Mouse (Mus musculus): ENCODE measurements around the gene 4930522L14Rik.
"Not testable (repeated sequence)": the region's sequence is repeated elsewhere in the genome, so short reads cannot be mapped to it uniquely, and the experiment has no call there.

4930522L14Rik gene

GRCm38 (mm10) chr5:109751391-109752071, at the start of gene 4930522L14Rik:
Gene 4930522L14Rik, minus strand, starts transcription at chr5:109751886.
- peak; percentile 69 to 77 for DNase-seq

DNA sequence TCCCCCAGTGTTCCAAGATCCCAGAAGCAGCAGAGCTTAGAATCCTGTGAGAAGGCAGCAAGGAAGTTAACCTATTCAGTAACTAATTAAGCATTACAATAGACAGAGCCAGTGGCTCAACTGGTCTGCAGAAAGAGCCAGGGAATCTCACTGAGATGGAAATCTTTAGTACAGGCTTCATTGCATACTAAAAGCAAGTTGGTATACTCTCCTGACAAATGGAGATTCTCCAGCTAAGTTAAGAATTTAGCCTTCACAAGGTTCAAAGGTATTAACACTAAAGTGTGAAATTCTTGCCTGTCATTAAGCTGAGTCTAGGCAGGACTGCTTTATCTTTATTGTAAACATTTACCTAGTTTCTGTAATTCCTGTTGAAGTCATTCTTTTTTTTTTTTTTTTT, 49.8 kb upstream of the 4930522L14Rik start:
- peak in 1 of 2 experiments; percentile 6 for DNase-seq

DNA sequence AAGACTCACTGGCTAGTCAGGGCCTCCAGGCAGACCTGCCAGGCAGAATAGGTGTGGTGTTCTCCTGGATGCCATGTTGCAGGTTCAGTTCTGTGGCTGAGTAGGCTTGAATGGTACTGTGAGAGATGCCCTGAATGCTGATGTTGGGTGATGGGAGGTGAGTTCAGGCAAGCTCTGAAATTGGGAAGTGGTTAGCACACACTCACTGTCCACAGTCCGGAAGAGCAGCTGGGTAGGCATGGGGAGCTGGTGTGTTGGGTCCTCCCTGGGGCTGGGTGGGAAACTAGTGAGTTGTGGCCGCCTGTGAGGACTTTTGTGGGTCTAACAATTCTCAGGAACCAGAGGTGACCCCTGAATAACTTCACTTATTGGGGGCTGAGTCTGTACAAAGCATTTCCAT, 48.3 kb upstream of the 4930522L14Rik start:
- DNase-seq = not testable (repeated sequence)

DNA sequence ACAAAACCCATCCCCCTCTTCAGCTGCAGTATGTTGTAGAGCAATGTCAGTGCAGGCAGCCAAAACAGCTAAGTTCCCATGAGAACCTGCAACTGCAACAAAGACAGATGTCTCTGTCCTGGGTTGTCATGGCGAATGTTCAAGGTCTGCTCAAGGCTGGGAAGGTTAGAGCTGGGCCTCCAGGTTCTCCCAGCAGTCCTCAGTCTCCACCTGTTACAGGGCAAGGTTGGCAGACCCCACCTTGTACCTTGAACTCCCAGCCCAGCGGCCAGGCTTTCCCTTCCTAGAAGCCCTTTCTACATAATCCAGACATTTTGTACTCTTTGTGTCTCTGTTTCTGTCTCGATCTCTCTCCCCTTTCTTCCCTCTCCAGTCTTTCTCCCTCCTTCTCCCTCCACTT, 45.3 kb upstream of the 4930522L14Rik start:
- DNase-seq = not testable (repeated sequence)

DNA sequence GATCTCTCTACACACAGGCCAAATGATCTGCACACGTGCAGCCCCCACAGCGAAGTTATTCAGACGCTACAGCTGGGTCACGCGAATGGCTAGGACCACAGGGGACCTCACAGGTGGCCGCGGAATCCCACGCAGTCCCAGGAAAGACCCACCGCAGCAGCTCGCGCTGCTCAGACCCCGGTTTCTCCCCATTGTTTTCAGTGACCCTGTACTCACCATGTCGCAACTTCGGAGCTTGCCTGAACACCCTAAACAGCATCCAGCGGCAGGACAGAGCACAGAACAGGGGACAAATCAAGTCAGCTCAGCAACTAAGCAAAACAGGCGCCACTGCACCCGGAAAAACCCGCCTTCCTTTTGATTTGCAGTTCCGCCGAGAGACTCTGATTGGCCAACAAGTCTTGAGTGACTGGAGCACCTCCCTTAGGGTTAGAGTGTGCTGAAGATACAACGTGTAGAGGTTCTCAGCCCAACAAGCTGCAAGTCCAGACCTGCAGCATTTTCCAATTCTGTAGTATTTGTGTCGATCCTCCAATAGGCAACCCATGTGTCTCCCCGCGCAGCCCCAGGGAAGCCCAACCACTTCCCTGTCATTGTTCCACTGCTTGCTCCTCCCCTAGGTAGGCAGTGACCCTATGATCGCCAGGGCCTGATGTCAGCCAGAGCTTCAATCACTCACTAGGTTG, 44.4 kb upstream of the 4930522L14Rik start:
- DNase-seq = peak; percentile 29 to 57

DNA sequence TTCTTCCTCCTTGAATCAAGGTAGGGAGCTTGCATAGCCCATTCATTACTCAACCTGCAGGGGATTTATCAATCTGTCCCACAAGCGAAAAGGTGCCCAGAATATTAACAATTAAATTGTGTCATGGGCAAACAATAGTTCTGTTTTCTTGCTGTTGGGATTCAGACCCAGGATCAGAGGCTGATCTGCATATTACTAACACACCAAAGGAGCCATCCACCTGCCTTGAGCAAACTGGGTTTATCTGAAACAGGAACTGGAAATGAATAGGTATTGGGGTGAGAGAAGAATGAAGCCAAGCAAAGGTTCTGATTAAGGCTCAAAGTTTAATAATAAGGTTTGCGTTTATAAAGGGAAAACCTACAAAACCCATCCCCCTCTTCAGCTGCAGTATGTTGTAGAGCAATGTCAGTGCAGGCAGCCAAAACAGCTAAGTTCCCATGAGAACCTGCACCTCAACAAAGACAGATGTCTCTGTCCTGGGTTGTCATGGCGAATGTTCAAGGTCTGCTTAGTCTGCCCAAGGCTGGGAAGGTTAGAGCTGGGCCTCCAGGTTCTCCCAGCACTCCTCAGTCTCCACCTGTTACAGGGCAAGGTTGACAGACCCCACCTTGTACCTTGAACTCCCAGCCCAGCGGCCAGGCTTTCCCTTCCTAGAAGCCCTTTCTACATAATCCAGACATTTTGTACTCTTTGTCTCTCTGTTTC, 541 bp upstream of the 4930522L14Rik start:
- DNase-seq = not testable (repeated sequence)

- not testable (repeated sequence) for DNase-seq
These were observed 6.6 kb downstream of the 4930522L14Rik start for GRCm38 (mm10) chr5:109745081-109745480.

DNA sequence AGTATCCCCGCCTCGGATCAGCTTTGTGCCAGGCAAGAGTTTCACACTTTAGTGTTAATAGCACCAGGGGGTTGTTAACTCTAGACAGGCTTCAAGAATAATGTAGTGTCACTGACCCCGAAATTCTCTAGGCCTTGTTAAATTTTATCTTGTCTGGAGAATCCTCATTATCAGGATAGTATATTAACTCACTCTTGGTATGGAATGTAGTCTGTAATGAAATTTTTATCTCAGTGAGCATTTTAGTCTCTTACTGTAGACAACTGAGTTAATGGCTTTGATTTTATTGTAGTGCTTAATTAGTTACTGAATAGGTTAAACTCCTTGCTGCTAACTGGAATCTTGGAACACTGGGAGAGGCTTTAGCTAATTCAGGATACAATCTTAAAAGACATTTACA, 34.3 kb downstream of the 4930522L14Rik start:
- peak; percentile 23 to 39 for DNase-seq

GRCm38 (mm10) chr5:109691205-109691965, 60.3 kb downstream of the 4930522L14Rik start:
- not testable (repeated sequence) for DNase-seq

- DNase-seq = peak; percentile 78 to 82
These were observed 61.0 kb downstream of the 4930522L14Rik start, which contains the start of gene 5430403G16Rik for GRCm38 (mm10) chr5:109690537-109691201. Gene 5430403G16Rik, minus strand, starts transcription at chr5:109691041.

All from kidney, adult 8-10 months (tissue).